ENCODE assay signal across 8 mouse cellular contexts in genomic region chr9:77806842-77807668, GRCm38 (mm10). TPM values are rescaled to one million over a fixed set of nuclear protein-coding genes. Genes with fewer than 3 reads are reported as not detected.
A peak's percentile ranks its signal among the peaks of the same experiment; 100 is the strongest.
DNase-seq lines count a peak whose midpoint lies in the region; ATAC-seq lines count a peak whose summit lies in the region.

No protein-coding gene starts in this region.

- DNase-seq in R1 (ENCODE audit: low read depth, low spot score), result peak; percentile 83
- peak; percentile 87 to 89 for DNase-seq in cerebellum, postnatal 25 days
- DNase-seq in frontal cortex, postnatal 36 days (ENCODE audit: low spot score in 2 of 2), result peak; percentile 84 to 91
- peak; percentile 79 for DNase-seq in left cerebral cortex, adult 11 months (ENCODE audit: low spot score)
- peak; percentile 74 to 90 for DNase-seq in lung, postnatal 4 days
- peak; percentile 81 for DNase-seq in retina, postnatal 7 days (ENCODE audit: low read depth, low spot score)
- peak; percentile 52 for DNase-seq in urinary bladder, adult 2 months (ENCODE audit: low spot score)

- H3K4me3 ChIP-seq in hindbrain, embryonic 15.5 days, result 0 out of 2 replicates have a peak overlapping the region, but pooled peaks have one; percentile 11

- peak; percentile 87 for ATAC-seq in hindbrain, embryonic 15.5 days (ENCODE audit: low FRiP score, low read depth)

- H3K4me2 ChIP-seq in hindbrain, embryonic 15.5 days, result peak overlapping the region; percentile 51

- peaks cover 6% of the 10 kb centered on the region; the same call in 1 of the 2 replicates for H3K4me1 ChIP-seq in hindbrain, embryonic 15.5 days (replicated peaks)

- 0 out of 2 replicates have a peak overlapping the region, but pooled peaks have one; percentile 32 for H3K27ac ChIP-seq in hindbrain, embryonic 15.5 days (replicated peaks)

- peak overlapping the region; percentile 42; the same call in 1 of the 2 replicates for H3K9ac ChIP-seq in hindbrain, embryonic 15.5 days

- H3K27me3 ChIP-seq in hindbrain, embryonic 15.5 days, result no peaks in the 10 kb centered on the region

- no peaks in the 10 kb centered on the region for H3K9me3 ChIP-seq in hindbrain, embryonic 15.5 days

- WGBS in hindbrain, embryonic 15.5 days, result 14% methylated on average over 12 of the region's 12 CpGs

- H3K36me3 ChIP-seq in hindbrain, embryonic 15.5 days, result no peaks in the 10 kb centered on the region

RNA-seq across cellular contexts. Expression of gene Gclc, which starts 52.7 kb away (rescaled TPM):
- 15.6 and 17.4 TPM in 2 replicates for polyA plus RNA-seq in hindbrain, embryonic 15.5 days (2015; fragmentation: Nextera tagmentation; extraction: Ambion mirVana)
- polyA plus RNA-seq in urinary bladder, adult 2 months (2012; rRNA removed), result 56.6 and 67.4 TPM in 2 replicates

Comparison
In these comparisons a context has a peak if more than half of its experiments do, and no peak if none do; other contexts are left out.
1. Peak in every context shown above with its lines: DNase-seq, ATAC-seq, H3K4me3 ChIP-seq and H3K27ac ChIP-seq.